Mouse (Mus musculus) liver, embryonic 13.5 days (tissue): ENCODE measurements around the gene Adssl1. TPM values are rescaled to one million over a fixed set of nuclear protein-coding genes. Genes with fewer than 3 reads are reported as not detected.
A peak's percentile ranks its signal among the peaks of the same experiment; 100 is the strongest.

Source experiments
- ATAC-seq: fragments of 200-750 bp; cut with Nextera tagmentation; 2 replicates; pipeline ENCODE4 v1.8.0; 2017; ENCODE audit warnings: low read depth, mild to moderate bottlenecking, moderate number of reproducible peaks, moderate library complexity
- DNase-seq: peaks from one replicate; pipeline ENCODE4 v3.0.0; 2022
- H3K27ac ChIP-seq: fragments of 300-500 bp; sonication (generic); 2 replicates; pipeline ENCODE4 v1.5.1; 2015; ENCODE audit warnings: moderate library complexity, mild to moderate bottlenecking, inconsistent platforms
- H3K27me3 ChIP-seq: fragments of 300-500 bp; sonication (generic); 2 replicates; pipeline ENCODE4 v1.6.1; 2015; ENCODE audit warnings: mild to moderate bottlenecking, inconsistent platforms
- H3K36me3 ChIP-seq: fragments of 300-500 bp; sonication (generic); 2 replicates; pipeline ENCODE4 v1.6.1; 2015; ENCODE audit warnings: mild to moderate bottlenecking, inconsistent platforms
- H3K4me1 ChIP-seq: fragments of 300-500 bp; sonication (generic); replicated peaks from 2 replicates; pipeline ENCODE4 v1.6.1; 2015; ENCODE audit warnings: inconsistent platforms
- H3K4me2 ChIP-seq: fragments of 300-500 bp; sonication (generic); 2 replicates; pipeline ENCODE4 v1.6.1; 2015; ENCODE audit warnings: inconsistent platforms, mild to moderate bottlenecking, moderate library complexity
- H3K4me3 ChIP-seq: fragments of 300-500 bp; sonication (generic); replicated peaks from 2 replicates; pipeline ENCODE4 v1.5.1; 2015; ENCODE audit warnings: mild to moderate bottlenecking, inconsistent platforms
- H3K9ac ChIP-seq: fragments of 300-500 bp; sonication (generic); 2 replicates; pipeline ENCODE4 v1.6.1; 2015; ENCODE audit warnings: mild to moderate bottlenecking, inconsistent platforms
- H3K9me3 ChIP-seq: fragments of 300-500 bp; sonication (generic); replicated peaks from 2 replicates; pipeline ENCODE4 v1.6.1; 2016; ENCODE audit warnings: inconsistent platforms
- WGBS: fragments of 180-500 bp; shearing (Covaris S2); methylation state at CpG from one replicate; pipeline ENCODE4 v1.1.7; 2015; ENCODE audit not compliant: insufficient replicate concordance; 5-methylcytosine and 5-hydroxymethylcytosine counted together
- polyA plus RNA-seq: library from polyadenylated mRNA; unstranded; fragments of >200 nt; fragmentation: Nextera tagmentation; extraction: Ambion mirVana; gene quantifications from 2 replicates; pipeline ENCODE4 v1.2.1, GENCODE M21; 2015

Gene Adssl1
- polyA plus RNA-seq, 1 experiment from 2014 or later = 6.7 TPM

DNA sequence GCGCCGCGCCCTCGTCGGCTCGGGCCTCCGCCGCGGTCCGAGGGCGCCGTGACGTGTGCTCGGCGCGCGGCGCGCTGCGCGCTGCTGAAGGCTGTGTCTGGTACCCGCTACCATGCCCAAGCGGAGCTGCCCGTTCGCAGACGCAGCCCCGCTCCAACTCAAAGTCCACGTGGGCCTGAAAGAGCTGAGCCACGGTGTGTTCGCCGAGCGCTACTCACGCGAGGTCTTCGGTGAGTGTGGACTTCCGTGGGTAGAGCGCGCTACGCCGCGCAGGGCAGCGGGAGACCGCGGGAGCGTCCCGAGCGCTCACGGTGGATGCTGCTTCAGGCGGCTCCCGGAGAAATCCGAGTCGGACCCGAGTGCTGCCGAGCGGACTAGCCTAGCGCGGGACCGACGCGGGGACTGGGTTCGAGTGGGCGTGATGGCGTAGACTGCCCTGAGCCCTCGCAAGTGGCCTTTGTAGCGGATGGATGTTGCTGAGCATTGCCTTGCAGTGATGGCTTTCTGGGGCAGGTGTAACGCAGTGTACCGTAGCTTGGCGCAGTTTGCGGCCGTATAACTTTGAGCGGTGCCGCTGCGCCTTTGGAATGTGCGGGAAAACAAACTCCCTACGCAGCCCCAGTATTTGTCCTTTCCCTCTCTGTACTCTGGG lies 25.1 kb downstream of the Adssl1 start:
- Histone ChIP-seq H3K27ac (peak overlapping the region; percentile 88), H3K36me3 (peaks cover 36% of the 10 kb centered on the region), H3K9ac (peak overlapping the region; percentile 82), H3K27me3 (no peaks in the 10 kb centered on the region), H3K4me3 (peak overlapping the region; percentile 75), H3K4me1 (peaks cover 41% of the 10 kb centered on the region), H3K4me2 (peak overlapping the region; percentile 97), H3K9me3 (no peaks in the 10 kb centered on the region)
- no peak for DNase-seq
- peak; percentile 7 for ATAC-seq
- under 1% methylated on average over 75 of the region's 75 CpGs for WGBS

GRCm38 (mm10) chr12:112646139-112646538 lies 26.3 kb downstream of the Adssl1 start:
- DNase-seq = no peak
- peaks cover 41% of the 10 kb centered on the region for H3K4me1 ChIP-seq
- peaks cover 48% of the 10 kb centered on the region for H3K36me3 ChIP-seq
- peak overlapping the region; percentile 97 for H3K4me2 ChIP-seq
- H3K27me3 ChIP-seq = no peaks in the 10 kb centered on the region
- no peaks in the 10 kb centered on the region for H3K9me3 ChIP-seq
- ATAC-seq = no peak
- 51% methylated on average over 6 of the region's 6 CpGs for WGBS
- H3K4me3 ChIP-seq = peak overlapping the region; percentile 75
- peak overlapping the region; percentile 50 for H3K27ac ChIP-seq
- H3K9ac ChIP-seq = peak overlapping the region; percentile 82

DNA sequence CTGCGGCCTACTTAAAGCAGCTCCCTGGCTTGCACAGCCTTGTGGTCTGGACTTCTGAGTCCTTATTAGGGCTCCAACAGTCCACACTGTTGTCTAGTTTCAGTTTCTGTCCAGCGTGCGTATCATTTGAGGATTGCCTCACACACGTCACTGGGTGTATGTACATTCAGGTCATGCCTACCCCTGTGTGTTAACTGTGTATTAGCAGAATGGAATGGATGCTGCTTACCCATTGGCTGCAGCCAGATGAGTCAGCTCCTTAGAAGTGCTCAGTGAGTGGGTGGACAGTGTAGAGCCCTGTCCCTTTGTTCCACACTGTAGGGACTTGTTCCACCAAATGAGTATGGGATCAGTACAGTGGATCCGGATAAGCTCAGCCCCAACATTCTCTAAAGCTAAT lies 28.2 kb downstream of the Adssl1 start:
- H3K36me3 ChIP-seq = peaks cover 64% of the 10 kb centered on the region
- H3K9ac ChIP-seq = no peak overlapping the region
- H3K4me1 ChIP-seq = peaks cover 43% of the 10 kb centered on the region
- no peaks in the 10 kb centered on the region for H3K9me3 ChIP-seq
- no peaks in the 10 kb centered on the region for H3K27me3 ChIP-seq
- no peak for DNase-seq
- 86% methylated on average over 5 of the region's 5 CpGs for WGBS
- no peak for ATAC-seq
- H3K4me3 ChIP-seq = no peak overlapping the region
- H3K27ac ChIP-seq = no peak overlapping the region
- H3K4me2 ChIP-seq = no peak overlapping the region

- Histone ChIP-seq H3K4me3 (no peak overlapping the region), H3K36me3 (peaks cover 95% of the 10 kb centered on the region), H3K4me2 (no peak overlapping the region), H3K9ac (no peak overlapping the region), H3K27ac (no peak overlapping the region), H3K4me1 (peaks cover 20% of the 10 kb centered on the region), H3K9me3 (no peaks in the 10 kb centered on the region), H3K27me3 (no peaks in the 10 kb centered on the region)
- ATAC-seq (no peak), DNase-seq (no peak)
- 67% methylated on average over 5 of the region's 5 CpGs for WGBS
Measured at GRCm38 (mm10) chr12:112651778-112652439, 32.1 kb downstream of the Adssl1 start.

- Histone ChIP-seq H3K4me3 (no peak overlapping the region), H3K36me3 (peaks cover 95% of the 10 kb centered on the region), H3K27ac (no peak overlapping the region), H3K9ac (no peak overlapping the region), H3K4me2 (no peak overlapping the region), H3K27me3 (no peaks in the 10 kb centered on the region), H3K4me1 (peaks cover 12% of the 10 kb centered on the region), H3K9me3 (no peaks in the 10 kb centered on the region)
- ATAC-seq (peak; percentile 49), DNase-seq (peak; percentile 58)
- WGBS = 51% methylated on average over 7 of the region's 7 CpGs
Measured at GRCm38 (mm10) chr12:112653157-112653824, 33.4 kb downstream of the Adssl1 start.

DNA sequence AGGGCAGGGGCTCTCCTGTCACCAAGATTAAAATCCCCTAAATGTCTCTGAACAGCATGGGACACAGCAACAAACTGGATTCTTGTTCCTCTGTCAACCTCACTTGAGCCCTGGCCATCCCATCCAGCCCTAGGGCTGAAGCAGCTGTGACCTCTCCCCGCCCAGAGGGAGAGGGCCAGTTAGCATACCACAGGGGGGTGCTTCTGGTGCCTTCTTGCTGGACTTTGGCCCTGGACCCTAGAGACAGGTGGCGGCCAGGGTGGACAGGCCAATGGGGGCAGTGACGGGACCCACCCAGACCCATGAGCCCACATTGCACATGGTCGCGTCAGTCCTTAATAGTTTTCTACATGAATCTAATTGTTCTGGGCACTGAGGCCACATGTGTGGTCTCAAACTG lies 34.2 kb downstream of the Adssl1 start:
- Histone ChIP-seq H3K36me3 (peaks cover 95% of the 10 kb centered on the region), H3K4me1 (peaks cover 12% of the 10 kb centered on the region), H3K9me3 (no peaks in the 10 kb centered on the region), H3K4me2 (no peak overlapping the region), H3K27me3 (no peaks in the 10 kb centered on the region), H3K4me3 (no peak overlapping the region), H3K27ac (no peak overlapping the region), H3K9ac (no peak overlapping the region)
- DNase-seq (no peak), ATAC-seq (no peak)
- WGBS = 78% methylated on average over 5 of the region's 5 CpGs

- ATAC-seq (no peak), DNase-seq (no peak)
- no peaks in the 10 kb centered on the region for H3K9me3 ChIP-seq
- H3K36me3 ChIP-seq = peaks cover 96% of the 10 kb centered on the region
- no peak overlapping the region for H3K9ac ChIP-seq
- H3K27me3 ChIP-seq = no peaks in the 10 kb centered on the region
- 90% methylated on average over 7 of the region's 7 CpGs for WGBS
- peaks cover 18% of the 10 kb centered on the region for H3K4me1 ChIP-seq
- H3K4me2 ChIP-seq = no peak overlapping the region
- H3K4me3 ChIP-seq = no peak overlapping the region
- H3K27ac ChIP-seq = no peak overlapping the region
Measured at GRCm38 (mm10) chr12:112658619-112659018, 38.8 kb downstream of the Adssl1 start.

GRCm38 (mm10) chr12:112659109-112659508 lies 39.3 kb downstream of the Adssl1 start:
- Histone ChIP-seq H3K4me3 (no peak overlapping the region), H3K36me3 (peaks cover 96% of the 10 kb centered on the region), H3K27me3 (no peaks in the 10 kb centered on the region), H3K4me1 (peaks cover 18% of the 10 kb centered on the region), H3K9ac (no peak overlapping the region), H3K9me3 (no peaks in the 10 kb centered on the region), H3K27ac (no peak overlapping the region), H3K4me2 (no peak overlapping the region)
- WGBS = 82% methylated on average over 6 of the region's 6 CpGs
- DNase-seq (no peak), ATAC-seq (no peak)

DNA sequence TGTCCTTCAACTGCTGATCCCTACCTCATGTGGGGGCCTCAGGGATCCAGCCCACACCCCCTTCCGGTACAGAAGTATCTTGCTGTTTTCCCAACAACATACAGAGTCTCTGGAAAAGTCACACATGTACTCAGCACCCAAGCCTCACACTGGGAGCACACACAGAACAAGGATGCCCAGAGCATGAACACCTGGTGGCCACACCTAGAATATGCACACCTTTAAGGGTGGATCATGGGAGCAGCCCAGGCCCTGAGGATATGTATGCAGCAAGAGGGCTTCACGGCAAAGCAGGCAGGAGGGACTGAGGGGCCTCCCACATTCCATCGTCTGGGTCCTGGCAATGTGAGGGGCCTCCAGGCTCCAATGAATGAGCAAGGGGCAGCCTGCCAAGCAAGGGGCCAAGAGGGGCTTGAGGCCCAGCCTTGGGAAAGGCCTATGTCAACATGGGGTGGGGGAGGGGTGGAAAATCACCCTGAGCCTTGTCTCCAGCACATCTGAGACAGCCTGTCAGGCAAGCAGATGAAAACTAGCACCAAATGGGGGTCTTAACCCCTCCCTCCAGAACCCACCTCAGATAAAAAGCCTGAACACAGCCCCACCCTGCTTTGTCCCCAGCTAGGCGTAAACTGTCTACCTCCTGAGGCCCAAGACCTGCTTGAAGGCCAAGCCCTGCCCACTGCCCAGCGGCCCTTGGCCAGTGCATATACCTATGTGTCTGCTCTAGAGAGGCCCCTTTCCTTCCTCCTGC lies 40.9 kb downstream of the Adssl1 start:
- 67% methylated on average over 5 of the region's 5 CpGs for WGBS
- ATAC-seq (no peak), DNase-seq (no peak)
- peaks cover 93% of the 10 kb centered on the region for H3K36me3 ChIP-seq
- H3K9ac ChIP-seq = no peak overlapping the region
- H3K4me2 ChIP-seq = no peak overlapping the region
- H3K9me3 ChIP-seq = no peaks in the 10 kb centered on the region
- H3K27ac ChIP-seq = peak overlapping the region; percentile 26
- peaks cover 21% of the 10 kb centered on the region for H3K4me1 ChIP-seq
- no peaks in the 10 kb centered on the region for H3K27me3 ChIP-seq
- no peak overlapping the region for H3K4me3 ChIP-seq

DNA sequence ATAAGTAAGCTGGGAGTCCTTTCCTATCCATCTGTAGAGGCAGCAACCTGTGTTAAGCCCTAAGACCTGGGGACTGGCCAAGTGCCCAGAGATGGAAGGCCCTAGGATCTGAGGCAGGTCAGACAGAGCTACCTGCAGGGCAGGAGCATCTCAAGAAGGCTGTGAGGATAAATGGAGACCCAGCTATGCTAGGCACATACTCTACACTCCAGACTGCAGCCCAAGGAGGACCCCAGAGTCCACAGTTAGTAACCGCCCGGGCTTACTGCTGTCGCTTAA lies 41.4 kb downstream of the Adssl1 start:
- Histone ChIP-seq H3K4me1 (peaks cover 25% of the 10 kb centered on the region), H3K4me3 (no peak overlapping the region)

DNA sequence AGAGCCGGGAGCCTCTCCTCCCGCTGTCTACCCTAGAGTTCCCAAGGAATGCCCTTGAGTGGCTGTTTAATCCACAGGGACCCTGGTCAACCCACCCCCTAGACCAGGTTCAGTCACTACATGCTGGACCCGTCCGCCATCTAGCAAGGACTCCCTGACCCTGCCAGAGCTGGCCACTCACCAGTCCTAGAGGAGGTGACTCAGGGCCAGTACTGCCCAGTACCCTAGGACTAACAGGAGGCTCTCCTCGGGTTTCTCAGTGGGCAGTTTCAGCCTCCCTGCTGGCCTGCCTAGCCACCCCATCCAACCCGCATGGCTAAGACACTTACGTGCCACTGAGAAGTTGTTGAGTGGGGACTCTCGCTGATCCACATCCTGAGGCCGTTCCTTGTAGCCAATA lies 42.0 kb downstream of the Adssl1 start:
- ATAC-seq (no peak), DNase-seq (no peak)
- Histone ChIP-seq H3K4me2 (no peak overlapping the region), H3K27me3 (no peaks in the 10 kb centered on the region), H3K4me1 (peaks cover 29% of the 10 kb centered on the region), H3K27ac (0 out of 2 replicates have a peak overlapping the region, but pooled peaks have one; percentile 26), H3K36me3 (peaks cover 93% of the 10 kb centered on the region), H3K4me3 (no peak overlapping the region), H3K9ac (no peak overlapping the region), H3K9me3 (no peaks in the 10 kb centered on the region)
- 85% methylated on average over 9 of the region's 9 CpGs for WGBS

More for the DNA sequence above, 41.4 kb downstream of the Adssl1 start:
- no peak for DNase-seq
- Histone ChIP-seq H3K27ac (peak overlapping the region; percentile 26), H3K9me3 (no peaks in the 10 kb centered on the region), H3K27me3 (no peaks in the 10 kb centered on the region), H3K9ac (no peak overlapping the region), H3K4me2 (no peak overlapping the region), H3K36me3 (peaks cover 93% of the 10 kb centered on the region)
- WGBS = 90% methylated on average over 3 of the region's 3 CpGs
- no peak for ATAC-seq
